Mouse (Mus musculus): ENCODE measurements around the gene Spib.

The Spib gene

GRCm38 (mm10) chr7:44531946-44532732 lies at the start of gene Spib:
TSS of gene Spib (minus strand) at chr7:44532071.
- in situ Hi-C loops (cut with MseI, MboI): no loop called here

- in situ Hi-C loops (cut with MseI, MboI): no loop called here
Observed at GRCm38 (mm10) chr7:44581637-44582036, 49.8 kb upstream of the Spib start.

- in situ Hi-C loops (cut with MseI, MboI): no loop called here
Observed at GRCm38 (mm10) chr7:44576333-44576844, 44.5 kb upstream of the Spib start.

GRCm38 (mm10) chr7:44572956-44573484 lies 41.1 kb upstream of the Spib start:
- in situ Hi-C loops (cut with MseI, MboI): no loop called here

GRCm38 (mm10) chr7:44572213-44572701 lies 40.4 kb upstream of the Spib start, which contains the start of gene Napsa:
TSS of gene Napsa (plus strand) at chr7:44572380.
- in situ Hi-C loops (cut with MseI, MboI): no loop called here

GRCm38 (mm10) chr7:44571811-44572210 lies 39.9 kb upstream of the Spib start:
- in situ Hi-C loops (cut with MseI, MboI): no loop called here

- in situ Hi-C loops (cut with MseI, MboI): no loop called here
Observed at GRCm38 (mm10) chr7:44570989-44571388, 39.1 kb upstream of the Spib start.

- in situ Hi-C loops (cut with MseI, MboI): no loop called here
Observed at GRCm38 (mm10) chr7:44568803-44569202, 36.9 kb upstream of the Spib start.

- in situ Hi-C loops (cut with MseI, MboI): no loop called here
Observed at GRCm38 (mm10) chr7:44565414-44565813, 33.5 kb upstream of the Spib start.

- in situ Hi-C loops (cut with MseI, MboI): loop anchor here in 1 of 2 experiments (5.0 kb wide), 1 partner anchor 37 kb away; no protein-coding TSS in a partner anchor
Observed at GRCm38 (mm10) chr7:44564486-44564885, 32.6 kb upstream of the Spib start.

GRCm38 (mm10) chr7:44563284-44563683 lies 31.4 kb upstream of the Spib start:
- in situ Hi-C loops (cut with MseI, MboI): loop anchor here in 1 of 2 experiments (5.0 kb wide), 1 partner anchor 36 kb away; no protein-coding TSS in a partner anchor

- in situ Hi-C loops (cut with MseI, MboI): loop anchor here in 1 of 2 experiments (5.0 kb wide), 1 partner anchor 33 kb away; no protein-coding TSS in a partner anchor
Observed at GRCm38 (mm10) chr7:44560435-44561400, 28.8 kb upstream of the Spib start.

GRCm38 (mm10) chr7:44557629-44558028 lies 25.8 kb upstream of the Spib start:
- in situ Hi-C loops (cut with MseI, MboI): loop anchor here in 1 of 2 experiments (5.0 kb wide), 1 partner anchor 85 kb away; no protein-coding TSS in a partner anchor

- in situ Hi-C loops (cut with MseI, MboI): no loop called here
Observed at GRCm38 (mm10) chr7:44553826-44554225, 22.0 kb upstream of the Spib start, which contains the start of gene Nr1h2. TSS of gene Nr1h2 (minus strand) at chr7:44553951.

- in situ Hi-C loops (cut with MseI, MboI): no loop called here
Observed at GRCm38 (mm10) chr7:44553196-44553764, 21.4 kb upstream of the Spib start.

- in situ Hi-C loops (cut with MseI, MboI): no loop called here
Observed at GRCm38 (mm10) chr7:44552141-44552908, 20.5 kb upstream of the Spib start.

GRCm38 (mm10) chr7:44551731-44552130 lies 19.9 kb upstream of the Spib start:
- in situ Hi-C loops (cut with MseI, MboI): no loop called here

- in situ Hi-C loops (cut with MseI, MboI): no loop called here
Observed at GRCm38 (mm10) chr7:44551301-44551700, 19.4 kb upstream of the Spib start.

GRCm38 (mm10) chr7:44550409-44550678 lies 18.5 kb upstream of the Spib start:
- in situ Hi-C loops (cut with MseI, MboI): no loop called here
